Mouse (Mus musculus) layer of hippocampus, adult 11-12 months (tissue): ENCODE measurements around the gene Gm10203.
"Not testable (repeated sequence)": the region's sequence is repeated elsewhere in the genome, so short reads cannot be mapped to it uniquely, and the experiment has no call there.

ENCODE experiments used
- DNase-seq: peaks from one replicate; pipeline ENCODE4 v3.0.0; 2022; ENCODE audit warnings: low spot score

Gene Gm10203

DNA sequence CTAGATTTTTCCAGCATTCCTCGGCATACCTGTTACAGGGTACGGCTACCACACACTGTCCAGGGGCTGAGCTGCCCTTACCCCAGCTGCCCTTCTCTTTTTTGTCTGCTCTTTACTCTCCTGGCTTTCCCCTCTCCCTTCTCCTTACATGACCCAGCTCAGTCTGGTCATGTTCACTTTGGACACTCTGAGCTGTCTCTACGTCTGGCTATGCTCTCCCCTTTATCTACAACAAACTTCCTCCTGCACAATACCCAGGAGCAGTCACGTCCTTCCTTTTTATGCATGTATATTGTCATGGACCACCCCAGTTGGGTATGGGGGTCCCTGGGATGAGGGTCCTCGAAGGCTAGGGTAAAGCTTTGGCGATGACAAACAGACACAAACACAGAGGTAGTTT, 5.7 kb downstream of the Gm10203 start:
- no peak for DNase-seq

DNA sequence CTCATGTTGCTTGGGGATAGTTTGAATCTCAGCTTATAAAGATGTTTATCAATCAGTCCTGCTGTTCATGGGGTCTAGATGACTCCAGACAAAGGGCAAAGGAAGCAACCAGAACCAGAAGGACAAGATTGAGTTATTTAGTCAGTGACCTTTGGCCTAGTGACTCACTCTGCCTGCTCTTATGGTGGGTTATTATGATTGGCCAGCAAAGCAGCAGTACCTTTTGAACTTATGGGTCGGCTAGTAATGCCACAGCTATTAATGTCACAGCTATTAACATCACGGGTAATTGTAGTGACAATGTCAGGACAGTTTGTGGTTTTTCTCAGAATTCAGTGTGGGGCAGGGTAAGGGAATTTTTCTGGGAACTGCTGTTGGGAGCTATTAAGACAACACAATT, 8.0 kb downstream of the Gm10203 start:
- no peak for DNase-seq

DNA sequence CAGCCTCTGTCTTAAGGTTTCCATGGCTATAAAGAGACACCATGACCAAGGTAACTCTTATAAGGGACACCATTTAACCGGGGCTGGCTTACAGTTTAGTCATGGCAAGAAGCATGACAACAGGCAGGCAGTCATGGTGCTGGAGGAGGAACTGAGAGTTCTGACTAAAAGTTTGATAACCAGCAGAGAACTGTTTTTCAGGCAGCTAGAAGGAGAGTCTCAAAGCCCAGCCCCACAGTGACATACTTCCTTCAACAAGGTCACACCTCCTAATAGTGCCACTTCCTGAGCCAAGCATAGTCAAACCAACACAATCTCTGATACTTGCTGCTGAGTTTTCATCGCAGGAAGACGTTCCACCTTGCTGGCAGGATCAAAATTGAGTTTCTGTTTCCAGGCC, 9.0 kb downstream of the Gm10203 start:
- no peak for DNase-seq

DNA sequence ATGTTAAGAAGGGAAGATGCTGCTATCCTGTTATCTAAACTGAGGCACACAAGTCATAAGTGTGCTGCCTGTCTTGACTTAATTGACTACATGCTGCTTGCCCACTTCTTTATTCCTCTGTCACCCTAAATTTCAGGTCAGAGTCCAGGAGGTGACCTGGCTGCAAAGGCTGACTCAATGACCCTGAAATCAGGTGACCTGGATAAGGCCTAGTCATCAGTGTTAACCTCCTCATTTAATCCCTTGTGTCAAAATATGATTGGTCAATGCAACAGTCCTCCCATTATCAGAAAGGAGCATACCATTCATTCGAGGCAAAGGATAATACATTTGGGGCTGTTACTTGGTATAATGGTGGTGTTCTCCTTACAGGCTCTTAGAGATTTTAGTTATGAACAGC, 9.5 kb downstream of the Gm10203 start, which contains the start of gene Etfbkmt:
TSS of gene Etfbkmt (plus strand) at position 379 of the 400 bp plus-strand sequence.
- no peak for DNase-seq

DNA sequence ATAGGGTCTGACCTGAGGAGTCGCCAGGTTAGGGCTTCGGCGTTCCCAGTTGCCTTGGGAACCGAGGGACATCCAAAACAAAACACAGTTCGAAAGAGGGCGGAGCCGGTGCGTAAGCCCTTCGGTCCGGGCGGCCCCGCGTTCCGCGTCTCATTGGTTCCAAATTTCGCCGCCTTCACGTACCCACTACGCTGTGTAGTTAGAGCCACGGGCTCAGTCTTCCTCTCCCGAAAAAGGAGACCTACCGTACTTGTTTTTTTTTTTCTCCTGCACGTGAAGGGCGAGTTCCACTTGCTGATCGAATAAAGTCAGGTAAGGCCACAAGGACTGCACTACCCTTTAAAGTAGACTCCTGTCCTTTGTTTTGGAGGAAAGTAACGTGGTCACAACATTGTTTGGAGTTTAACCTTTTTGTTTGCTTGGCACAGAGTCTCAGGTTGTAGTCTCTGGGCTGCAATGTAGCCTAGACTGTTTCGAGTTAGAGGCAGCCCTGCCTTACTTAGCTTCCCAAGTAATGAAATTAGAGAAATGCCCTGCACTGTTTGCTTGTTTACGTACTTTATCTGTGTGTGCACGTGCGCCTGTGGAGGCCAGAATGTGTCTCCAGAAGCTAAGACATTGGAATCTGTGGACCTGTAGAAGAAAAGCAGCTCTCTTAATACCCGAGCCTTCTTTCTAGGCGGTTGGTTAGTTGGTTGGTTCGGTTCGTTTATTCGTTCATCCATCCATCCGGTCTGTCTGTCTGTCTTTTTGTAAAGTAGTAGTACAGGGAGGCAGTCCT, 11.6 kb downstream of the Gm10203 start:
- DNase-seq: peak; percentile 76

DNA sequence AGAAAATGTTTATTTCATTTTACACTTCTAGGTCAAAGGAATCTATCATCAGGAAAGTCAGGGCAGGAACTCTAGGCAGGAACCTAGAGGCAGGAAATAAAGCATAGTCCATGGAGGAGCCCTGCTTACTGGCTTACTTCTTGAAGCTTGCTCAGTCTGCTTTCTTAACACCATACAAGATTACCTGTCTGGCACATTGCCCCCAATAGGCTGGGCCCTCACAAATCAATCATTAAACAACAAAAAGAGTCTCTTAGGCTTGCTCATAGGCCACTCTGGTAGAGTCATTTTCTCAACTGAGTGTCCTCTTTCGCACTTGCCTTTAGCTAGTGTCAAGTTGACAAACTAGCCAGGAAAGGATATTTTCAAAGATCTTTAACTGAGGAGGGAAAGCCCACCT, 15.2 kb downstream of the Gm10203 start:
- no peak for DNase-seq

DNA sequence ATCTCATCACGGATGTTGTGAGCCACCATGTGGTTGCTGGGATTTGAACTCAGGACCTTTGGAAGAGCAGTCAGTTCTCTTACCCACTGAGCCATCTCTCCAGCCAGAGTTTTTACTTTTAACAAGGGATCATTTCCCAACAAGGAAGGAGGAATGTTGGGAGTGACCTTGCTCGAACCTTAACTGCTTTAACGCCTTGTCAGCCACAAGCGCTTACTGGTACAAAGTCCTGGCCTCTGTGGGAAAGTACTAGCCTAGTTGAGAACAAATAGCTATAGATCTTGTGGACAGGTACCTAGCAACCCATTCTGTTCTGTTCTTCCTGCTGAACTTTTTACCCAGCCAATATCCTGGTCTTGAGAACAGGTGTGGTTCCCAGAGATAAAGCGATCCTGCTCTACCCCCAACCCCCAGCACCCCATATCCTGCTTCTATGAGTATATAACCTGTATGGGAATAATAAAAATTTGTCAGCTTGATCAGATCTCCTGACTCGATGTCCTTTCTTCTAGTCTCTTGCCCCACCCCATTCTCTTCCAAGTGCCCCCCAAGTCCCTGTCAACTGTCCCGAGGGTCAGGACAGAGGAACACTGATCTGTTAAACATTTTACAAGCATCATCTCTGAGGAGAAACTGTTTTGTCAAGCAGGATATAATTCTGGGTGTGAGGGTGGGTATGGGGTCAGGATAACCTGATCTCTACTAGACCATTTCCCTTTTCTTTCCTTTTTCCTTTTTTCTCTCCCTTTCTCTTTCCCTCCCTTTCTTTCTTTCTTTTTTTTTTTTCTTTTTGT, 18.7 kb downstream of the Gm10203 start:
- DNase-seq: no peak

DNA sequence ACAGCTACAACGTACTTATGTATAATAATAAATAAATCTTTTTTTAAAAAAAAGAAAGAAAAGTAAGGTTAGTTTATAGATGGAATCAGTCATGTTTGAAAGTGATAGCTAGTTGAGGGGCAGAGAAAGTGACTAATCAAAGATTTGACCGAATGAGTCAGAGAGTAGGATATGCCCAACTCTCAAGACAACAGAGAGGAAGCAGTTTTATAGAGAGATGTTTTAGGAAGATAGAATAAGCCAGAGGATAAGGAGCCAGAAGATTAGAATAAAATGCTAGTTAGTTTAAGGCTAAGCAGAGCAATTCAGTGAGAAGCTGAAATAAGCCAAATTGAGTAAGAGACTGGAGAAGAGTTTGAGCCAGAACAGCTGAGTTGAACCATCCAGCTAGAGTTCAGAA, 22.1 kb downstream of the Gm10203 start:
- DNase-seq: no peak

DNA sequence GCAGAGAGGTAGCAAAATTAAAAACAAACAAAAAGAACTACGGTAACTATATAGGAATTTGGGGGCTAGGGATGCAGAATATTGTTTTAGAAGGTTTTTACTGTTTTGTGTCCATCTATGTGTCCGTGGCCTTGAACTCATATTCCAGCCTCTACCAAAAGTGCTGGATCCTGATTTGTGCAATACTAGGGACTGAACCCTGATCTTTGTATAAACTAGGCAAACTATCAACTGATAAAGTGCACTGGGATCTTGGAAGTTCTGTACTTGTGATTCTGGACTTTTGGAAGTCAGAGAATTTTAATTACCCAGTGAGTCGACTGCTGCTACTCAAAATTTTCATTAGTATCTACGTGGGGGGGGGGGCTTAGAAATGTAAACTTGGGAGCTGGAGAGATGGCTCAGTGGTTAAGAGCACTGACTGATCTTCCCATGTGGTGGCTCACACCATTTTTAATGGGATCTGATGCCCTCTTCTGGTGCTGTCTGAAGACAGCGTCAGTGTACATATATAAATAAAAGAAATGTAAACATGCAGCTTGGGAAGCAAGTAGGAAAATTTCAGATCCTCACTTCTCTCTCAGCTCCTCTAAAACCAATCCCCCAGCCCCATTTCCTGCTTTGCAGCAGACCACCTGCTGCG, 23.6 kb downstream of the Gm10203 start:
- DNase-seq: no peak

DNA sequence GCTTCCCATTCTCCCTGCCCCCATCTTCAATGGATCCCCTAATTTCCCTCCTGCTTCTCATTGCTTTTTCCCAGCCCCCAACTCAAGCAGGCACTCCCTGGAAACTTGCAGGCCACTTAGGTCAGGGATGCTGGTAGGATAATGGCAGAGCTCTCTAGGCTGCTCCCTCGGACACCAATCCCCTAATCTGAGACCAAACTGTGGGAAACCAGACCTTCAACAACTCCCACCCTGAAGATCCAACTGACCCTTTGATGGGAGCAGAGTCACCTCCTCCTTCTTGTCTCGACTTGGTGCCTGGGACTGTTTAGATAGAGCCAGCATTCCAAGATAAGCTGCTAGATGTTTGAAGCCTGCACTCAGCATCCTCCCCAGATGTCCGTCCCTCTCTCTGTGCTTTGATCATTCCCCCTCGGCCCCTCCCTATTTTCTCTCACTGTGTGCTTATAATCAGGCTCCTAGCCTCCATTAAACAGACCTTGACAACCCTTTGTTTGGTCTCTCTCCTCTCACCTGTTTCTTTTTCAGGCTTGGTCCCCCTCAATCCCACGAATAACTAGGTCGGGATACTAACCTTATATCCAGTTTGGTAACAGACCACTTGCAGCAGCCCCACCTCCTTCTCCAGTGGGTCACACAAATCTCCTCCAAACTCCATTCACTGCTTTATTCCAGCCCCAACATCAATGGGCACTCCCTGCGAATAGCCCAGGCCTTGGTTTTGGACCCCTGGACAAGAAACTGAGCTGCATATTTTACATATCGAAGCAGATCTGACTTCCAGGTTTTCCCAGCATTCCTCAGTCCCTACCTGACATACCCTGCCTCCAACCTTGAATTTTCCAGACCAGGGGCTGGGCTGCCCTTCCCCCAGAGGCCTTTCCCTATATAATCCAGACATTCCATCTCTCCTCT, 24.4 kb downstream of the Gm10203 start:
- no peak for DNase-seq

DNA sequence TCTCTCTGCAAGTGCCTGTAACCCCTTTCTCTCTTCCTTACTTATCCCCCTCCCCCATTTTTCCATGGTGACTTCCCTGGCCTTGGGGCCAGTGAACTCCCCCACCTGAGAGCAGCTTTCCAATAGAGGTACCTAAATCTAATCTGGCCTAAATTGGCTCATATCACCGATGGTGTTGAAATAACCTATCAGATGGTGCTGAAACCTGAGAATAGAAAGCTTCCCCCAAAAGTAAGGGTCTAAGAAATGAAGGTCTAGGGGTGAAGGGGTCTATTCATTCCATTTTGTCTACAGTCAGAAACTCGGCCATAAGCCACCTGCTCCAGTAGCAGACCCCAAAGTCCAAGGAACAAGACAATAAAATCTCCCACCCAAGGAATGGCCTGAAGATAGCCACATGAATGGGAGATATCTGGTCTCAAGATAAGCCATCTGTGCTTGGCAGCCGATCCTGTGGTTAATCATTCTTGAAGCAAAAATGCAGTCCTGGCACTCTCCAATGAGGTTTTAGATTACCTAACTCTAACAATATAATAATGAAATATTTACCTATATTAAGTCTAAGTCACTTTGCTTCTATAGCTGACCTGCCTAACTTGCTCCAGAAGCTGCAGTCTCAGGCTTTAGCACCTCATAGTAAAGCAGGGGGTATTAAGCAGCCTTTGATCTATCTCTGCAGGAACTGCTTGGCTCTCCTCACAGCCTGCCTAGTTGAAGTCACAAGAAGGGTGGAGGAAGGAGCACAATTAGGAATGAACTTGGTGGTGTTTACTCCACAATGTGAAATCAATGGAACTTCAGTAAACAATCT, 25.3 kb downstream of the Gm10203 start:
- no peak for DNase-seq

DNA sequence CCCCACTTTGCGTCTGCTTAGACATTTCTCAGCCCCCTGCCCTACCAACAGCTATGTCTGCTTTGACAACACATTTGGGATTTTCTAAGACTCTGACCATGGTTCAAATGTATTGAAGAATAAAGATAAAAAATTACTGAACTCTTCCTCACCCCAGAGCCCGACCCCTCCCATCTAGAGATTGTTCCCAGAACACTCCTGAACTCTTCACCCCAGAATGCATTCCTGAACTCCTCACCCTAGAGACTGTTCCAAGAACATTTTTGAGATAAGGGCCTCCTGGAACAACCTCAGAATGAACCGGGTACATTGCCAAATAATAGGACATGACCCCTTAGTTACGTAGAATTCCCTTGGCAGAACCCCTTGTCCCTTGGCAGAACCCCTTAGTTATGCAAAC, 37.1 kb downstream of the Gm10203 start:
- DNase-seq: not testable (repeated sequence)

DNA sequence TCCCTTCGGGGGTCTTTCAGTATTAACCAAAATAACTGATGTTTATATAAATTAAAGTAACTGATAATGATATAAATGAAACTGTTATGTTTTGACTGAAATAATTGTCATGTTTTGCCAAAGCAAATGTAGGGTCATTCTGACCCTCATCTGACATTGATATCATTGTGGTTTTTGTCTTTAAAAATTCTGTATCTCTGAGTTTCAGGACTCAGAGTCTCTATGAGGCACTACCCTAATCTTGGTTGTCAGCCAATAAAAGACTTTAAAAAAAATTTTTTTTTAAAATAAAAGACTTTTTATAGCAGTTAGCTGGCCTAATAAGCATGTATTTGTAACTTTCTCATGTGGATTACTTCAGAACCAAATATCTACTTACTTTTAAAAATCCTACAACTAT, 37.7 kb downstream of the Gm10203 start:
- DNase-seq: no peak

DNA sequence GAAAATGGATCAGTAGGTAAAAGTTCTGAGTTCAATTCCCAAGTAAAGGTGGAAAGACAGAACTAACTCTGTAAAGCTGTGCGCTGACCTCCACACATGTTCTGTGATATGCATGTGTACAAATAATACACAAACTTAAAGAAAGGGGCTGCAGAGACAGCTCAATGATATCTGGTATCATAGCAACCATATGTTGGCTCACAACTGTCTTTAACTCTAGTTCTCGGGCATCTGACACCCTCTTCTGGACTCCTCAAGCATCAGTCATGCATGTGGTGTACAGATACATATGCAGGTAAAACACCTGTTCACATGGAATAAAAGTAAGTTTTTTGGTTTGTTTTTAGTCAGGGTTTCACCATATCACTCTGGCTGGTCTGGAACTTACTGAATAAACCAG, 38.5 kb downstream of the Gm10203 start:
- DNase-seq: no peak

DNA sequence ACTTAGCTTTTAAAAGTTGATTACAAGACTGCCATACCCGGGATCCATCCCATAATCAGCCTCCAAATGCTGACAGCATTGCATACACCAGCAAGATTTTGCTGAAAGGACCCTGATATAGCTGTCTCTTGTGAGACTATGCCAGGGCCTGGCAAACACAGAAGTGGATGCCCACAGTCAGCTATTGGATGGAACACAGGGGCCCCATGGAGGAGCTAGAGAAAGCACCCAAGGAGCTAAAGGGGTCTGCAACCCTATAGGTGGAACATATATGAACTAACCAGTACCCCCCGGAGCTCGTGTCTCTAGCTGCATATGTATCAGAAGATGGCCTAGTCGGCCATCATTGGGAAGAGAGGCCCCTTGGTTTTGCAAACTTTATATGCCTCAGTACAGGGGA, 40.0 kb downstream of the Gm10203 start:
- DNase-seq: not testable (repeated sequence)

DNA sequence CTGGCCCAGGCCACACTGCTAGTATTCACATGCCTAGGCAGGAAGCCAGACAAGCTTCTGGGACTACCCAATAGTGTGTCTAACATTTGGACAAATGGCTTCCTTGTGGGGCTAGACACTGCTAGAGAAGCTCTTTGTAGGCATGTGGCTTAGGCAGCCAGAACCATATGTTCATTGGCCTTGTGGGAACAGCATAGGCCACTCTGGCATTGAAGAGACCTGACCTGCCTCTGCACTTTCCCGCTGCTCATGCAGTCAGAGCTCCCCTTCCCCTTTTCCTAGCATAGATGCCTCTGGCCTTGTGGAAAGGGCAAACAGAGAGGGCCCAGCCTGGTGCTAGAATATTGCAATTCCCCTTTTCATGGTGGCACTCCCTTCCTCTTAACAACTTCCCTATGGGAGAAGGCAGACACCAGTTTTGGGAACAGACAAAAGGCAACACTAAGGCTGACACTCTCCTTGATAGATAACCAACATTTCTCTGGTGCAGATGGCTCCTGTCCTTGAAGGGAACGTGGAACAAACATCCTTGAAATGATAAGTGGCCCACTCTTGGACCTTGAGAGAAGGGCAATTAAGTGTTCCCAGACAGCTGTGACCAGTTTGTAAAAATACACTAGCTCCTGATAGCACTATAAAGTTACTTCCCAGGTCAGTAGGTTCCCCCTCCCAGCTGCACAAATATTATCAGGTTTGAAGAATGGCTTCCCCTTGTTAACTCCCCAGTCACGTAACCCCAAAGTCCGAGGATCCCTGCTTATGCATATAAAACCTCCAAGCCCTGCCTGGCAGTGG, 44.1 kb downstream of the Gm10203 start:
- no peak for DNase-seq

DNA sequence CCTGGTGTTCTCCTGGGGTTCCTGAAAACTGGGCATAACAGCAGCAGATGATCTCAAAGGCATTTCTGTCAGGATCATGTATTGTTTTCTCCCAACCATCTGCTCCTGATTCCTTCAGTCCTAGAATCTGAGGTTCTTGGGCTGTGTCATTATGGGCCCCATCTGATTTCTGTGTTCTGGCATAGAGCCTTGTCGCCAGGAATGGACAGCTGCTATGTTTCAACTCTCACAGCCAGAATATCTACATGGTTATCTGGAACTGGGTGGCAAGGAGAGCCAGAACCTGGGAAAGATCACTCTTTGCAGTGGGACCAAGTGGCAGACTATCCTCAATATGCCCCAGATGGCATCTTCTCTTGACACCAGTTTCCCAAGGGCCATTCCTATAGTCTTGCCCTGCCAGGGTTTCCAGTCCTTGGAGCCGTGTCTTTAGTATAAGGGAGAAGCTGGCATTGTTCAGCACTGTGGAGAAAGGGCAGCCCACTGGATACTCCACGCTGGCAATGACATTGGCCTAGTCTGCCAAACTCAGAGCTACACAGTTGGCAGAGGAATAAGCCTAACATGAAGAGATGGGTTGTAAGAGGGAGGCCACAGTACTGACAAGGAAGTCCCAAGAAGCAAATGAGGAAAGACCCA, 45.1 kb downstream of the Gm10203 start:
- no peak for DNase-seq

DNA sequence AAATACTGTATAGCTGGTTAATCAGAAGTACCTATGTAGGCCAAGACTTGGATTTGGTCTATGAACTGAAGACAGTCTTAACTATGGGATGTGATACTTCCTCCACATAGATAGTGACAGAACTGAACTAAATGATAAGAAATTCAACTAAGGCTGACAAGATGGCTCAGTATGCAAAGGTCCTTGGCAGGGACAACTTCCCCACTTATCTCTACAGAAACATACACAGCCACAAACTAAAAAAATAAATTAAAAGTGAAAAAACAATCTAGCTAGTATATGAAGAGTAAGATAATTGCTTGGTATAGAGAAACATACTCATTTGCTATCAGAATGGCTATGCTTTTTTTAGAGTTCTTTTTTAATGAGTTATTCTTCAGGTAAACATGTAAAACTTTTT, 49.1 kb downstream of the Gm10203 start:
- DNase-seq: no peak
